Mouse (Mus musculus) left cerebral cortex, postnatal 10 days (tissue): ENCODE measurements around the gene Spatc1l. TPM values are rescaled to one million over a fixed set of nuclear protein-coding genes. Genes with fewer than 3 reads are reported as not detected.

Experiments
- DNase-seq, 2 experiments: peaks; one replicate each; pipeline ENCODE4 v3.0.0; 2021 to 2022; ENCODE audit warnings: low spot score in 2 of 2, mixed read lengths in 1 of 2; ENCODE audit errors: extremely low spot score in 1 of 2
- intact Hi-C: fragments of 180-260 bp; cut with DNase I; formaldehyde crosslinking; loops from one replicate; pipeline ENCODE4 v1.15.1; 2025
- total RNA-seq, 2 experiments: library from RNA; stranded (reverse); gene quantifications; 2 replicates each; pipeline ENCODE4 v1.2.3; 2021

Gene Spatc1l
- total RNA-seq, 2 experiments from 2014 or later, result not detected

DNA sequence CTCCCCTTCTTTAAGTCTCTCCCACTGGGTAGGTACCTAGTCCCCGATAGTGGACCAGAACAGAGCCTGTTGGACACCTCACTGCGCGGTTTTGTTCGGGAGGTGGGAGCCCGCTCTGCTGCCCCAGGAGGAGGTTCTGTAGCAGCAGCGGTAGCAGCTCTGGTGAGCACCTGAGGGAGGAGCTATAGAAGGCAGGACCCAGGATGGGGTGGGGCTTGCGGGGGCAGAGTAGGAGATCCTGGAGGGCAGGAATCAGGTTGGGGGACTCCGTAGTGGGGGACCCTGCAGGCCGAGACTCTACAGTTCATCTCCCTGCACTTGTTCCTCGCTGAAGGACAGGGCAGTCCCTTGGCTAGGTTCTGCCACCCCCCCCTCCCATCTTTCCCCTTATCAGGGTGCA is 22.1 kb downstream of the Spatc1l start:
- no peak for DNase-seq
- intact Hi-C loops, result no loop called here

DNA sequence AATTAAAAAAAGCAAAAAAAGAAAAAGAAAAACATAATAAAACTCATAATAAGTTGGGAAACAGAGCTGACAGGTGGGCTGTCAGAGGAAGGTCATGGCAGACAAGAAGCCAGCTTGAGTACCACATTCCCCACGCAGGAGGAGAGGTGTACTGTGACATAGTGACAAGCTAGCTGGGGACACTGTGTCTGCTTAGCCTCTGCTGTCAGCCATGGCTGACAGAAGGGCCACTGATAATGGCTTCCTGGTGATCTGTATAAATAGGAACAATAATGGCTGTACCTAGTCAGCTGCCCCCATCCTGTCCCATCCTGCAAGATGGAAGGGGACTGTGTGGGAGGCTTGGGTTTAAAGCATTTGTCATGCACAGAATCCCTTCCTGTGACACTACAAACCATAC is 24.1 kb downstream of the Spatc1l start:
- intact Hi-C loops, result no loop called here
- DNase-seq, result no peak

DNA sequence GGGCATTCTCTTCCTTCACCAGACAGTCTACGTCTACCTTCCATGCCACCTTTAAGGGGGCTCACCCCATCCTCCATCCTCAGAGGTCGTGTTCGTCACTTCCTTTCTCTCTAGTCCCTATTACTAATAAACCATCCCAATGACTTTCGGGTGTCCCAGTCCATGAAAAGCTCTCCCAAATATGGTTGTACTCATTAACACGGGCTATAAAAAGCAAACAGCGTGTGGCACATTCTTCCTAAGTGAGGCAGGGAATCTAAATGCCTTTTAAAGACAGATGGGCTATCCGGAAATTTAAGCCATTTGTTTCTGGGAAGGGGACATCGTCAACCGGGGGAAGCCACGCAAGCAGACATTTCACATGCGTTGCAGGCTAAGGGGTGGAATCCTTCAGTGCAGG is 28.1 kb downstream of the Spatc1l start:
- intact Hi-C loops, result no loop called here
- no peak for DNase-seq

DNA sequence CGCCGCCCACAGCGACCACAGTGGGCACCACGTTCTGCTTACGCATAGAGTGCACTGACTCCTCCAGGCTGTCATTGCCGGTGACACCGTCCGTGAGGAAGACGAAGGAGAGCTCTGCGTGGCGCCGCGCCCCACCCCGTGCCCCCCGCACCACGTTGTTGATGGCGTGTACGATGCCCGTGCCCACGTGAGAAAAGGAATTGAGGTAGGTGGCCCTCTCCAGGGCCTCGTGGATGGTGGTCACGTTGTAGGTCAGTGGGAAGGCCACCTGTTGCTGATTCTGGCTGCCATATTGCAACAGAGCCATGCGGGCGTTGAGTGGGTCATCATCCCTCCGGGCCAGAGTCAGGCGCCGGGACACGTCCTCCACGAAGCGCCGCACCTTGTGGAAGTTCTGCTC is 34.3 kb downstream of the Spatc1l start:
- intact Hi-C loops, result no loop called here
- no peak for DNase-seq

DNA sequence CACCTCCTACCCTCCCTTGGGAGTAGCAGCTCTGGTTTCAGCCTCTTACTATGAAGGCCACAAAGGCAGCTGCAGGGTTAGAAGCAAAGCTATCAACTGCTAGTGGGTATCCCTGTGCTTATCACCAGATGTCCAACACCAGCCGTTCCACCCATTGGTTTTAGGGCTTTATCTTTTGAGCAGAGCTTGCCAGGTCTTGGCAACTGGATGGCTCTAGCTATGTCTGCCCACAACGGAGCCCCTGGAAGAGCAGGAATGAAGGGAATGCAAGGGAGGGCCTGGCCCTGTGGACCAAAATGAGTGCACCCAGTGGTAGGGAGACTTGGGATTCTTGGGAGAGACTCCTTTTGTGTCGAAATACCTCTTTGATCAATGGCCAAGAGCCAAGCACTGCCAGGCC is 40.6 kb downstream of the Spatc1l start:
- intact Hi-C loops, result no loop called here
- DNase-seq, result peak in 1 of 2 experiments; percentile 13

DNA sequence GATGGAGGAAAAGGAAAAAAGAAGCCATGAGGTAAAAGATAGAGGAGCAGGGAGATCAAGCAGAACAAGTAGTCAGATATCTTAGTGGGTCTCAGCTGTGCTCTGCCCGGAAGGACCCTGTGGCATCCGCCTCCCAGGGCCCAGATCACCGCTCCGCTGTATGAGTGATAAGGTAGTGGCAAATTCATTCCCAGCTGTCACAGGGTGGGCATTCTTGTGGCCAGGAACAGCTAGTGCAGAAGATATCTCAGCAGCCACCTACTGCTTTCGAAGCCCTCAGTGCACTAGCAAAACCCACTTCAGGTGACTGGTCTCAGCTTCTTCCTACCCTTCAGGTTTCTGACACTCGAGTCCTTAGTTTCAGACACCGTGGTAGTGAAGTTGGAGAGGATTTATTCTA is 50.4 kb downstream of the Spatc1l start:
- no peak for DNase-seq
- intact Hi-C loops, result no loop called here

Other genes starting within 250 kb of the Spatc1l start
- 10 to 100 TPM; 62.9 to 64.1 TPM for gene Dip2a, start 217.0 kb upstream of the Spatc1l start, total RNA-seq
- not detected for gene AC141477.1, start 121.8 kb upstream of the Spatc1l start, total RNA-seq
- 10 to 100 TPM; 14.2 to 14.3 TPM for gene Pcnt, start 119.5 kb upstream of the Spatc1l start, total RNA-seq
- gene 2610028H24Rik, start 113.2 kb upstream of the Spatc1l start, total RNA-seq, result not detected
- 10 to 100 TPM; 45.5 TPM for gene Mcm3ap, start 93.3 kb upstream of the Spatc1l start, total RNA-seq
- 1 to 10 TPM; 3.3 to 3.9 TPM for gene Ybey, start 93.2 kb upstream of the Spatc1l start, total RNA-seq
- gene Lss, start 30.7 kb upstream of the Spatc1l start, total RNA-seq, result 10 to 100 TPM; 70.9 to 71.3 TPM
- not detected for gene Ftcd, start 13.4 kb downstream of the Spatc1l start, total RNA-seq
- gene Col6a2, start 61.4 kb downstream of the Spatc1l start, total RNA-seq, result 10 to 100 TPM; 15.6 to 18.8 TPM
- gene Col6a1, start 163.9 kb downstream of the Spatc1l start, total RNA-seq, result 10 to 100 TPM; 32.0 to 34.3 TPM